Mouse (Mus musculus) embryonic facial prominence, embryonic 11.5 days (tissue): ENCODE results near the gene Usp33. TPM values are rescaled to one million over a fixed set of nuclear protein-coding genes. Genes with fewer than 3 reads are reported as not detected.
A peak's percentile ranks its signal among the peaks of the same experiment; 100 is the strongest.
"Not testable (repeated sequence)": the region's sequence is repeated elsewhere in the genome, so short reads cannot be mapped to it uniquely, and the experiment has no call there.

Source experiments
- ATAC-seq: fragments of 200-750 bp; cut with Nextera tagmentation; replicated peaks from 2 replicates; pipeline ENCODE4 v1.8.0; 2017; ENCODE audit warnings: low read depth; ENCODE audit not compliant: insufficient number of reproducible peaks, low FRiP score, low TSS enrichment
- DNase-seq: peaks from one replicate; pipeline ENCODE4 v3.0.0-alpha.2; 2015; ENCODE audit warnings: low spot score
- H3K27ac ChIP-seq: fragments of 300-500 bp; sonication (generic); replicated peaks from 2 replicates; pipeline ENCODE4 v1.5.1; 2014; ENCODE audit warnings: mild to moderate bottlenecking, low read depth, low read length, control low read depth
- H3K27me3 ChIP-seq: fragments of 300-500 bp; sonication (generic); 2 replicates; pipeline ENCODE4 v1.6.1; 2014; ENCODE audit warnings: mild to moderate bottlenecking, low read length, moderate library complexity, mixed read lengths; ENCODE audit not compliant: control insufficient read depth, insufficient read depth
- H3K36me3 ChIP-seq: fragments of 300-500 bp; sonication (generic); replicated peaks from 2 replicates; pipeline ENCODE4 v1.6.1; 2014; ENCODE audit warnings: low read depth, mild to moderate bottlenecking, low read length, moderate library complexity, mixed read lengths; ENCODE audit not compliant: control insufficient read depth, insufficient read depth
- H3K4me1 ChIP-seq: fragments of 300-500 bp; sonication (generic); 2 replicates; pipeline ENCODE4 v1.6.1; 2014; ENCODE audit warnings: low read length, mixed read lengths; ENCODE audit not compliant: control insufficient read depth, insufficient read depth
- H3K4me2 ChIP-seq: fragments of 300-500 bp; sonication (generic); 2 replicates; pipeline ENCODE4 v1.6.1; 2014; ENCODE audit warnings: low read depth, mild to moderate bottlenecking, control low read depth, low read length, moderate library complexity
- H3K4me3 ChIP-seq: fragments of 300-500 bp; sonication (generic); 2 replicates; pipeline ENCODE4 v1.5.1; 2014; ENCODE audit warnings: low read depth, low read length, control low read depth
- H3K9ac ChIP-seq: fragments of 300-500 bp; sonication (generic); replicated peaks from 2 replicates; pipeline ENCODE4 v1.6.1; 2014; ENCODE audit warnings: mild to moderate bottlenecking, control low read depth, low read length
- H3K9me3 ChIP-seq: fragments of 300-500 bp; sonication (generic); replicated peaks from 2 replicates; pipeline ENCODE4 v1.6.1; 2016; ENCODE audit warnings: mild to moderate bottlenecking, low read length, inconsistent platforms, mixed read lengths; ENCODE audit not compliant: control insufficient read depth
- WGBS: fragments of 180-500 bp; shearing (Covaris S2); extraction: QIAGEN DNeasy Blood & Tissue Kit; methylation state at CpG from one replicate; pipeline ENCODE4 v1.1.7; 2014; 5-methylcytosine and 5-hydroxymethylcytosine counted together
- polyA plus RNA-seq: library from polyadenylated mRNA; unstranded; fragments of >200 nt; fragmentation: Nextera tagmentation; extraction: Ambion mirVana; gene quantifications from 2 replicates; pipeline ENCODE4 v1.2.1, GENCODE M21; 2014

Gene Usp33
- polyA plus RNA-seq, 1 experiment from 2014 or later: 66.8 TPM

- WGBS: 95% methylated on average over 9 of the region's 9 CpGs
- no peak overlapping the region for H3K27ac ChIP-seq
- no peaks in the 10 kb centered on the region for H3K9me3 ChIP-seq
- no peak for ATAC-seq
- no peak overlapping the region for H3K4me3 ChIP-seq
- no peak overlapping the region for H3K4me2 ChIP-seq
- H3K9ac ChIP-seq: no peak overlapping the region
- no peak for DNase-seq
- no peaks in the 10 kb centered on the region for H3K4me1 ChIP-seq
- H3K27me3 ChIP-seq: no peaks in the 10 kb centered on the region
- H3K36me3 ChIP-seq: no peaks in the 10 kb centered on the region
Measured at GRCm38 (mm10) chr3:152309250-152309645, 37.0 kb upstream of the Usp33 start.

- DNase-seq, H3K4me2 ChIP-seq, H3K27me3 ChIP-seq, H3K4me3 ChIP-seq, H3K9me3 ChIP-seq, H3K9ac ChIP-seq, H3K4me1 ChIP-seq, ATAC-seq, H3K36me3 ChIP-seq, H3K27ac ChIP-seq: not testable (repeated sequence)
- WGBS: 79% methylated on average over 14 of the region's 14 CpGs
Measured at GRCm38 (mm10) chr3:152314666-152315065, 31.6 kb upstream of the Usp33 start.

GRCm38 (mm10) chr3:152315613-152316012 is 30.7 kb upstream of the Usp33 start:
- Histone ChIP-seq H3K27ac (no peak overlapping the region), H3K4me3 (no peak overlapping the region), H3K4me1 (no peaks in the 10 kb centered on the region), H3K9me3 (no peaks in the 10 kb centered on the region), H3K27me3 (no peaks in the 10 kb centered on the region), H3K4me2 (no peak overlapping the region), H3K36me3 (no peaks in the 10 kb centered on the region), H3K9ac (no peak overlapping the region)
- WGBS: 11% methylated on average over 7 of the region's 7 CpGs
- DNase-seq (peak; percentile 83), ATAC-seq (peak; percentile 87)

GRCm38 (mm10) chr3:152316447-152317173 is 29.7 kb upstream of the Usp33 start:
- not testable (repeated sequence) for H3K4me1 ChIP-seq, H3K4me2 ChIP-seq, ATAC-seq, H3K27me3 ChIP-seq, H3K27ac ChIP-seq, H3K9ac ChIP-seq, H3K4me3 ChIP-seq, H3K36me3 ChIP-seq, DNase-seq, H3K9me3 ChIP-seq
- WGBS: 80% methylated on average over 9 of the region's 9 CpGs

GRCm38 (mm10) chr3:152320972-152321645 is 25.2 kb upstream of the Usp33 start:
- no peak overlapping the region for H3K27ac ChIP-seq
- H3K27me3 ChIP-seq: no peaks in the 10 kb centered on the region
- H3K9me3 ChIP-seq: no peaks in the 10 kb centered on the region
- no peak overlapping the region for H3K9ac ChIP-seq
- ATAC-seq (no peak), DNase-seq (no peak)
- no peaks in the 10 kb centered on the region for H3K36me3 ChIP-seq
- no peak overlapping the region for H3K4me2 ChIP-seq
- WGBS: 90% methylated on average over 10 of the region's 10 CpGs
- no peaks in the 10 kb centered on the region for H3K4me1 ChIP-seq
- no peak overlapping the region for H3K4me3 ChIP-seq

- DNase-seq: no peak
- H3K27ac ChIP-seq: no peak overlapping the region
- no peaks in the 10 kb centered on the region for H3K36me3 ChIP-seq
- H3K4me3 ChIP-seq: no peak overlapping the region
- WGBS: 93% methylated on average over 8 of the region's 8 CpGs
- ATAC-seq: no peak
- H3K4me2 ChIP-seq: no peak overlapping the region
- no peaks in the 10 kb centered on the region for H3K27me3 ChIP-seq
- no peak overlapping the region for H3K9ac ChIP-seq
- H3K4me1 ChIP-seq: no peaks in the 10 kb centered on the region
- H3K9me3 ChIP-seq: no peaks in the 10 kb centered on the region
Measured at GRCm38 (mm10) chr3:152321765-152322547, 24.3 kb upstream of the Usp33 start.

GRCm38 (mm10) chr3:152332104-152332503 is 14.2 kb upstream of the Usp33 start:
- H3K4me1 ChIP-seq: no peaks in the 10 kb centered on the region
- DNase-seq (no peak), ATAC-seq (no peak)
- no peaks in the 10 kb centered on the region for H3K27me3 ChIP-seq
- H3K27ac ChIP-seq: no peak overlapping the region
- no peak overlapping the region for H3K9ac ChIP-seq
- no peak overlapping the region for H3K4me2 ChIP-seq
- no peak overlapping the region for H3K4me3 ChIP-seq
- peaks cover 3% of the 10 kb centered on the region; the same call in 1 of the 2 replicates for H3K36me3 ChIP-seq
- H3K9me3 ChIP-seq: no peaks in the 10 kb centered on the region
- 94% methylated on average over 5 of the region's 6 CpGs for WGBS
